9 mouse cellular contexts compared by ENCODE assay signal in genomic region chr5:20955114-20955835, GRCm38 (mm10). TPM values are rescaled to one million over a fixed set of nuclear protein-coding genes. Genes with fewer than 3 reads are reported as not detected.
DNase-seq lines count a peak whose midpoint lies in the region; ATAC-seq lines count a peak whose summit lies in the region.
"Had no signal": no experiment of that assay in that cellular context is flagged by ENCODE, and none has a peak within 500 bp of the region (broad histone marks: within the 10 kb centered on the region; RNA-seq: fewer than 3 reads in every experiment).

No protein-coding gene starts in this region.

- peak; percentile 39 for ATAC-seq in granulocyte monocyte progenitor cell, adult 5-6 weeks (replicated peaks; ENCODE audit: poor library complexity, severe bottlenecking)
- peak; percentile 24 for ATAC-seq in megakaryocyte progenitor cell, adult 5-6 weeks (replicated peaks; ENCODE audit: poor library complexity)
- ATAC-seq: Patski had no signal

- peak; percentile 52 to 61 for DNase-seq in spleen, postnatal 36 days (ENCODE audit: low spot score in 2 of 2)
- DNase-seq in spleen, adult 18-20 months, result no peak
- DNase-seq in left cerebral cortex, postnatal 10 days (ENCODE audit: extremely low spot score in 1 of 2, low spot score in 2 of 2), result no peak
- DNase-seq in left cerebral cortex, postnatal 36 days (ENCODE audit: low spot score in 2 of 2), result no peak
- DNase-seq in left cerebral cortex, postnatal 14 days (ENCODE audit: low spot score in 2 of 2), result no peak
- DNase-seq: kidney, postnatal 4 days had no signal

- intact Hi-C loops in left cerebral cortex, postnatal 10 days (cut with DNase I), result no loop called here
- intact Hi-C loops in left cerebral cortex, postnatal 36 days (cut with DNase I), result no loop called here
- intact Hi-C loops in left cerebral cortex, postnatal 14 days (cut with DNase I), result no loop called here

RNA-seq across cellular contexts. Expression of gene Rsbn1l, which starts 0.9 kb away (rescaled TPM):
- total RNA-seq in granulocyte monocyte progenitor cell, adult 5-6 weeks (2014; fragmentation: Nextera tagmentation), result 24.6 and 34.4 TPM in 2 replicates
- total RNA-seq in granulocyte monocyte progenitor cell, adult 5-6 weeks (2017), result 26.0 and 34.8 TPM in 2 replicates
- total RNA-seq in megakaryocyte progenitor cell, adult 5-6 weeks (2015), result 30.6 and 33.0 TPM in 2 replicates
- total RNA-seq in megakaryocyte progenitor cell, adult 5-6 weeks (2017), result 16.8 and 39.3 TPM in 2 replicates
- total RNA-seq in left cerebral cortex, postnatal 10 days (2021), result 10 to 100 TPM; 14.1 to 14.6 TPM
- total RNA-seq in left cerebral cortex, postnatal 36 days (2021), result 10 to 100 TPM; 13.3 to 18.7 TPM
- 10 to 100 TPM; 13.7 to 14.7 TPM for total RNA-seq in left cerebral cortex, postnatal 14 days (2021)

Comparison
In these comparisons a context has a peak if more than half of its experiments do, and no peak if none do; other contexts are left out.
1. DNase-seq: peak in spleen, postnatal 36 days (2 of 2); none in spleen, adult 18-20 months (0 of 2), left cerebral cortex, postnatal 10 days (0 of 2), left cerebral cortex, postnatal 36 days (0 of 2) and left cerebral cortex, postnatal 14 days (0 of 2).